Mouse (Mus musculus): ENCODE measurements around the gene Kcnip2. TPM values are rescaled to one million over a fixed set of nuclear protein-coding genes. Genes with fewer than 3 reads are reported as not detected.
A peak's percentile ranks its signal among the peaks of the same experiment; 100 is the strongest.

The Kcnip2 gene
- total RNA-seq (2021), result under 1 TPM; 0.48 to 0.70 TPM
- long read RNA-seq, experiment 1, partial matches to known transcripts, result 0 of 1 reads
- long read RNA-seq, experiment 1, other reads (novel, unspliced or antisense), result 0 of 1 reads
- long read RNA-seq, experiment 2, partial matches to known transcripts, result 0 of 1 reads
- long read RNA-seq, experiment 2, other reads (novel, unspliced or antisense), result 0 of 1 reads

DNA sequence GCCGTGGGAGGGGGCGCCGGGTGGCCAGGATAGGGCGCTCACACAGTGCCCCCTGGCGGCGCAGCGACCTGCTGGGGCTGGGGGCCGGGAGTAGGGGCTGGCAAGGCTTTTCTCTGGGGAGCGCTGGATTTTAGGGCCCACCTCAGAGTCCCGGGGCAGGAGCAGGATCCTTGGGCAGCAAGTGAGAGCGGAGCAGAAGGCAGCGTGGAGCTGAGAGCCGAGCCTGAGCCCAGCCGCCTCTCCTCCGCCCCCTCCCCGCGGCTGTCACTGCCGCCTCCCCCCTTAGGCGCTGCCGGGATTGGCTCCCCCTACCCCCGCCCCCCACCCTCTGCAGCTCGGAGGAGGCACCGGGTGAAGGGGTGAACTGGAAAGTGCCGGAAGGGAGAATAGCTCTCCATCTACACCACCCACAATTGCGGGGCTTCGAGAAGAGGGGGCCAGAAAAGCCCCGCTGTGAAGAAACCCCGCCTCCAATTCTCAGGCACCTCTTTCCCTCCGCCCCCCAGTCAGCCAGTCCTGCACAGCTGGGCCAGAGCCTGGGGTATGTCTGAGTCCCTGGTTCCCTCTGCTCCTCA lies at the start of gene Kcnip2:
Gene Kcnip2 (minus strand): TSS at position 231 of the 575 bp plus-strand sequence.
- TF ChIP-seq CTCF (IDR thresholded peaks at IDR 0.05), result peak; percentile 61
- peak; percentile 39 for DNase-seq
- Histone ChIP-seq H3K4me3 (peak within 1 kb of the TSS; percentile 58), H3K27ac (no peak within 1 kb of the TSS)
- intact Hi-C loops (cut with DNase I), result no loop called here

DNA sequence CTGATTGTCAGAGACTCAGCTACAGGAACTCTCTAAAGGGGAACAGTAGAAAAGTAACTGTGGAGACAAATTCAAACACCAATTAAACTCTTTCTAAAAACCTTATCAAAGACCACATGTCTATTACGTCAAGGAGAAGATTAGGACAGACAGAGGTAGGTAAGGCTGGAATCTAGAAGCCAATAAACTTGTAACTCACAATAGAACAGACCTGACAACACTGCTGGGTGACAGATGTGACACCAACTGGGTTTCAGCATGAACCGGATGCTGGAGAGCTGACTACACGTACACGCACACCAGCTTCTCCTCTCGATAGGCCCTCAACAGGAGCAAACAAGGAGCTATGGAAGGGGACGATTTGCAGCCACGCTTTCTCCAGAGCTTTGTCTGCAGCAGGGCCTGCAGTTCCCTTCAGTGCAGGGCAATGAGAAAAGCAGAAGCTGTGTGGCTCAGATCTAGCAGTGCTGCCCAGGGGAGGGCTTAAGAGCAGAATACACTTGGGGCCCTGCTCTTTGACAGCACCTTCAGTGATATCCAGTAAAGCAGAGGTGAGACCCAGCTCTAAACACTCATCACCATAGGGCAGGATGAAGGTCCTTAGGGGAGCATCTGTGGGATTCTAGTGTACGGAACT lies 39.5 kb upstream of the Kcnip2 start:
- intact Hi-C loops (cut with DNase I), result no loop called here
- TF ChIP-seq CTCF (IDR thresholded peaks at IDR 0.05), result no peak
- H3K27ac ChIP-seq, result no peak overlapping the region
- no peak for DNase-seq
- H3K4me3 ChIP-seq, result no peak overlapping the region

GRCm38 (mm10) chr19:45854521-45854920 lies 38.7 kb upstream of the Kcnip2 start:
- Histone ChIP-seq H3K27ac (no peak overlapping the region), H3K4me3 (no peak overlapping the region)
- intact Hi-C loops (cut with DNase I), result no loop called here
- DNase-seq, result peak; percentile 52
- peak; percentile 26; the same call in 1 of the 2 replicates for TF ChIP-seq CTCF (IDR thresholded peaks at IDR 0.05)

DNA sequence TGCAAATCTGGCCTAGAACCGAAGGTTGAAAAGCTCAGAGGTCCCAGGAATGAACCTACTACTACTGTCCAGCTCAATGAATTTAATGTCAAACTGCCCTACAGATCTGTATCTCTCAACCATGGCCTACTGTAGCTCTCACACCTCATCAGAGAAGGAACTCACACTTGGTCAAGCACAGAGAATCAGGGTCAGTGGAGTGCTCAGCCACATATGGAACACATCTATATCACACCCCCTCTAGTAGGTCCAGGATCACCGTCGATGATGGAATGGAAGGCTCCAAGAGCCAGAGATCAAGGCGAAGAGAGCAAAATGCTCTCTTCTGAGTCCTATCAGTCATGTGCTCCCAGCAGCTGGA lies 31.9 kb upstream of the Kcnip2 start:
- no peak for TF ChIP-seq CTCF (IDR thresholded peaks at IDR 0.05)
- Histone ChIP-seq H3K4me3 (no peak overlapping the region), H3K27ac (no peak overlapping the region)
- intact Hi-C loops (cut with DNase I), result no loop called here
- no peak for DNase-seq

- intact Hi-C loops (cut with DNase I), result no loop called here
- TF ChIP-seq CTCF (IDR thresholded peaks at IDR 0.05), result peak; percentile 60
- H3K4me3 ChIP-seq, result no peak overlapping the region
- no peak for DNase-seq
- H3K27ac ChIP-seq, result no peak overlapping the region
These were observed 31.3 kb upstream of the Kcnip2 start for GRCm38 (mm10) chr19:45847016-45847732.

GRCm38 (mm10) chr19:45844209-45844608 lies 28.3 kb upstream of the Kcnip2 start:
- intact Hi-C loops (cut with DNase I), result no loop called here
- DNase-seq, result no peak
- Histone ChIP-seq H3K4me3 (no peak overlapping the region), H3K27ac (no peak overlapping the region)
- no peak for TF ChIP-seq CTCF (IDR thresholded peaks at IDR 0.05)

DNA sequence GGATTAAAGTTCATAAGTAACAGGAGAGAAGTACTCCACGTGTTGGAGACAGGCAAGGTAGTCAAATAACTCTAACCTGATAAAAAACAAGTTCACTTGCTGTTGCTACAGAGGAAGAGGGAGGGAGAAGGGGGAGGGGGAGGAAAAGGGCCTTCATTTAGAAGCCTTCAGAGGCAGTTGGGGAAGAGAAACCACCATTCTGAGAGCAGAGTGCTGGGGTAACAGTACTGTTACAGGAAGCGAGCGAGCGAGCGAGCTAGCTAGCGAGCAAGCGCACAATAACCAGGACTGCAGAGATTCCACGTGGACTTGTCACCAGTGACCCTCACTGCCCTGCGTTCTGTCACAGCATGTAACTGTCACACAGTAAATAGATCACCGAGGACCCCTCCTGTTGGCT lies 27.6 kb upstream of the Kcnip2 start:
- TF ChIP-seq CTCF (IDR thresholded peaks at IDR 0.05), result no peak
- no peak overlapping the region for H3K27ac ChIP-seq
- H3K4me3 ChIP-seq, result no peak overlapping the region
- intact Hi-C loops (cut with DNase I), result no loop called here
- no peak for DNase-seq

GRCm38 (mm10) chr19:45837050-45837994 lies 21.5 kb upstream of the Kcnip2 start:
- intact Hi-C loops (cut with DNase I), result no loop called here
- DNase-seq, result peak; percentile 25
- Histone ChIP-seq H3K4me3 (no peak overlapping the region), H3K27ac (peak overlapping the region; percentile 51)
- no peak for TF ChIP-seq CTCF (IDR thresholded peaks at IDR 0.05)

- no peak for DNase-seq
- Histone ChIP-seq H3K4me3 (no peak overlapping the region), H3K27ac (no peak overlapping the region)
- intact Hi-C loops (cut with DNase I), result no loop called here
- TF ChIP-seq CTCF (IDR thresholded peaks at IDR 0.05), result no peak
These were observed 19.6 kb upstream of the Kcnip2 start for GRCm38 (mm10) chr19:45835490-45835889.

DNA sequence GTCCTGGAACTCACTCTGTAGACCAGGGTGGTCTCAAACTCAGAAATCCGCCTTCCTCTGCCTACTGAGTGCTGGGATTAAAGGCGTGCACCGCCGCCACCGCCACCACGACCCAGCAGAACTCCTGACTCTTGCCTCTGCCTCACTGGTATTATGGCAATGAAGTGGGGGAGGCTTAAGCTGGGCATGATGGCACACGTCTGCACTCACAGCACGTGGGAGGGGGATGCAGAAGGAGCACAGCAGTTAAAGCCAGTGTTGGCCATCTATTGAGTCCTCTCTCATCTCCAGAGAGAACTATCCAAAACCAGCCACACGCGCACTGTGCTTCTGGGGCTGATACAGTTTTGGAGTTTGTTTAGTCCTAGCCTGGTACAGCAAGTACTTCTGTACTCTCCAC lies 17.8 kb upstream of the Kcnip2 start:
- no peak for TF ChIP-seq CTCF (IDR thresholded peaks at IDR 0.05)
- Histone ChIP-seq H3K27ac (no peak overlapping the region), H3K4me3 (no peak overlapping the region)
- DNase-seq, result no peak
- intact Hi-C loops (cut with DNase I), result no loop called here

DNA sequence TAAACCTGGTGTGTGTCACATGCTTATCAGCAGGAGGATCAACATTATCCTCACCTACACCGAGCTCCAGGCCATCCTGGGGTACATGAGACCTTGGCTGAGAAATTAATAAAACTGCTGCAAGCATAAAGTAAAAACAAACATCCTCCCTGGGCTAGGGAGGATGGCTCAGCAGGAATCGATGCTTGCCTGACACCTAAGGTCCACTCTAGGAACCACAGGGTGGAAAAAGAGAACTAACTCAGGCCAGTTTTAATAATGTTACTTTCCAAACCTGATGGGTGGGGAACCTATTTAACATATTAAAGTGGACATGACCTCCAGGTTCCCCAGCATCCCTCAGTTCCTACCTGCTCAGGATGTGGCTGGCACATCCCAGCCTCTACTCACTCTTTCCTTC lies 14.8 kb upstream of the Kcnip2 start:
- intact Hi-C loops (cut with DNase I), result no loop called here
- DNase-seq, result no peak
- no peak for TF ChIP-seq CTCF (IDR thresholded peaks at IDR 0.05)
- Histone ChIP-seq H3K4me3 (no peak overlapping the region), H3K27ac (no peak overlapping the region)

- peak overlapping the region; percentile 48; the same call in 1 of the 2 replicates for H3K27ac ChIP-seq
These were observed 11.9 kb upstream of the Kcnip2 start for GRCm38 (mm10) chr19:45827736-45828135.

More at GRCm38 (mm10) chr19:45827736-45828135, 11.9 kb upstream of the Kcnip2 start:
- intact Hi-C loops (cut with DNase I), result no loop called here
- DNase-seq, result no peak
- TF ChIP-seq CTCF (IDR thresholded peaks at IDR 0.05), result peak; percentile 22; the same call in 1 of the 2 replicates
- H3K4me3 ChIP-seq, result no peak overlapping the region
